Mouse (Mus musculus) thymus, adult 2 months (tissue): ENCODE results near the gene Pla2g2e. TPM values are rescaled to one million over a fixed set of nuclear protein-coding genes. Genes with fewer than 3 reads are reported as not detected.
"Not testable (repeated sequence)": the region's sequence is repeated elsewhere in the genome, so short reads cannot be mapped to it uniquely, and the experiment has no call there.

Experiments used
- DNase-seq: peaks from one replicate; pipeline ENCODE4 v3.0.0; 2021
- H3K27ac ChIP-seq: fragments of 200-500 bp; 2 replicates; pipeline ENCODE4 v1.5.1; 2012; ENCODE audit warnings: low read length, control low read depth; ENCODE audit not compliant: control insufficient read depth, insufficient read depth
- H3K27me3 ChIP-seq: fragments of 200-500 bp; 2 replicates; pipeline ENCODE4 v1.6.1; 2012; ENCODE audit warnings: mild to moderate bottlenecking, low read length, moderate library complexity, mixed read lengths; ENCODE audit not compliant: control insufficient read depth, insufficient read depth
- H3K36me3 ChIP-seq: fragments of 200-500 bp; 2 replicates; pipeline ENCODE4 v1.6.1; 2012; ENCODE audit warnings: mild to moderate bottlenecking, low read length, moderate library complexity; ENCODE audit not compliant: control insufficient read depth, insufficient read depth
- H3K4me1 ChIP-seq: fragments of 200-500 bp; replicated peaks from 2 replicates; pipeline ENCODE4 v1.6.1; 2012; ENCODE audit warnings: low read length; ENCODE audit not compliant: control insufficient read depth, insufficient read depth
- H3K4me3 ChIP-seq: fragments of 200-500 bp; 2 replicates; pipeline ENCODE4 v1.5.1; 2012; ENCODE audit warnings: mild to moderate bottlenecking, low read length, control low read depth, moderate library complexity; ENCODE audit not compliant: control insufficient read depth, insufficient read depth
- CTCF ChIP-seq: fragments of 200-500 bp; IDR thresholded peaks from 2 replicates; pipeline ENCODE4 v1.5.1; 2012; ENCODE audit warnings: mild to moderate bottlenecking, control low read depth, low read length, moderate library complexity, borderline replicate concordance; ENCODE audit not compliant: control insufficient read depth, poor library complexity, insufficient read depth; ENCODE audit errors: extremely low read depth
- POLR2A ChIP-seq: fragments of 200-500 bp; IDR thresholded peaks from 2 replicates; pipeline ENCODE4 v1.6.1; 2012; ENCODE audit warnings: mild to moderate bottlenecking, low read length, control low read depth, moderate library complexity; ENCODE audit not compliant: control insufficient read depth, poor library complexity, insufficient read depth; ENCODE audit errors: extremely low read depth
- WGBS: fragments of 180-500 bp; shearing (Covaris S2); methylation state at CpG from one replicate; pipeline ENCODE4 v1.1.7; 2018; 5-methylcytosine and 5-hydroxymethylcytosine counted together
- polyA plus RNA-seq: library from polyadenylated mRNA; depleted of rRNA; stranded (reverse); fragments of >200 nt; gene quantifications from 2 replicates; pipeline ENCODE4 v1.2.3, GENCODE M21; 2012

Pla2g2e gene
- polyA plus RNA-seq, 1 experiment, result 1.1 TPM

GRCm38 (mm10) chr4:138880811-138881584 is 3.3 kb downstream of the Pla2g2e start:
- no peaks in the 10 kb centered on the region for H3K4me1 ChIP-seq
- H3K27me3 ChIP-seq, result no peaks in the 10 kb centered on the region
- H3K4me3 ChIP-seq, result no peak overlapping the region
- TF ChIP-seq POLR2A, result no peak
- TF ChIP-seq CTCF, result no peak
- H3K27ac ChIP-seq, result no peak overlapping the region
- no peak for DNase-seq
- no peaks in the 10 kb centered on the region for H3K36me3 ChIP-seq
- 82% methylated on average over 7 of the region's 7 CpGs for WGBS

DNA sequence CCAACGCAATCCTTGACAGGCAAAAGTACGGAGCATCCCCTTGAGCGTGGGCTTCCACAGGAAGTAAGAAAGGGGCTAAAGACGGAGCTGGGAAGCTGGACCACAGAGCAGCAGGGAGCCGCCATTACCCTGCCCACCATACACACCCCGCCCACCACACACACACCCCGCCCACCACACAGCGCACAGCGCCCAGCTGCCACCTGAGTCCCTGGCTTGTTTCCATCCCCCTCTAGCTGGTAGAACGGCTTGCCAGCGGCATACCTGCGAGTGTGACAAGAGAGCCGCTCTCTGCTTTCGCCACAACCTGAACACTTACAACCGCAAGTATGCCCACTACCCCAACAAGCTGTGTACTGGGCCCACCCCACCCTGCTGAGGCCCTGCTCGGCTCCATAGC is 4.4 kb downstream of the Pla2g2e start:
- TF ChIP-seq POLR2A (no peak), CTCF (no peak)
- Histone ChIP-seq H3K4me1 (no peaks in the 10 kb centered on the region), H3K36me3 (no peaks in the 10 kb centered on the region), H3K27me3 (no peaks in the 10 kb centered on the region), H3K4me3 (no peak overlapping the region), H3K27ac (no peak overlapping the region)
- DNase-seq, result no peak
- WGBS, result 24% methylated on average over 16 of the region's 16 CpGs

GRCm38 (mm10) chr4:138884261-138884660 is 6.5 kb downstream of the Pla2g2e start:
- H3K4me1 ChIP-seq, result no peaks in the 10 kb centered on the region
- WGBS, result 2% methylated on average over 6 of the region's 6 CpGs
- DNase-seq, result peak; percentile 66
- no peak overlapping the region for H3K4me3 ChIP-seq
- H3K27me3 ChIP-seq, result no peaks in the 10 kb centered on the region
- TF ChIP-seq CTCF (no peak), POLR2A (no peak)
- no peaks in the 10 kb centered on the region for H3K36me3 ChIP-seq
- H3K27ac ChIP-seq, result no peak overlapping the region

DNA sequence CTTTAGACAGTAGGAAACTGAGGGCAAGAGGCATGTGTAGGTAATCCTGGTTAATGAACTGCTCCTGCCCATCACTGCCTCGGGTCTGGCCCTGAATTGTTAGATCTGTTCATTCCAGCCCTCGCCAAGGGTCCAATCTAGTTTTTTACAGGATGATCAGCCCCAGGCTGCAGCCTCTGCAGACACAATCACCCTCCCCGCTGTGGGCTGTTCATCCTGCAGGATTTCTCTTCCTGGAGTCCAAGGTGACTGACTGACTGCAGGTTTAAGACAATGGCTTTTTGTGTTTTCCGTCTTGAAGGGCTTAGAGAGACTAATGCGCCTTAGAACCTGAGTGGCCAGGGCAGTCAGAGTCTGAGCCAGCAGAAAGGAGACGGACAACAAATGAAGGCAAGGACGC is 11.4 kb downstream of the Pla2g2e start:
- 85% methylated on average over 7 of the region's 7 CpGs for WGBS
- Histone ChIP-seq H3K27ac (no peak overlapping the region), H3K27me3 (no peaks in the 10 kb centered on the region), H3K36me3 (no peaks in the 10 kb centered on the region), H3K4me1 (no peaks in the 10 kb centered on the region), H3K4me3 (no peak overlapping the region)
- DNase-seq, result no peak
- no peak for TF ChIP-seq POLR2A

- DNase-seq, result no peak
- Histone ChIP-seq H3K27ac (no peak overlapping the region), H3K4me1 (no peaks in the 10 kb centered on the region), H3K27me3 (no peaks in the 10 kb centered on the region), H3K36me3 (no peaks in the 10 kb centered on the region), H3K4me3 (no peak overlapping the region)
- TF ChIP-seq POLR2A, result no peak
- TF ChIP-seq CTCF, result no peak
- 91% methylated on average over 8 of the region's 8 CpGs for WGBS
These were observed 11.9 kb downstream of the Pla2g2e start for GRCm38 (mm10) chr4:138889635-138890034.

GRCm38 (mm10) chr4:138892655-138893054 is 14.9 kb downstream of the Pla2g2e start:
- TF ChIP-seq CTCF (no peak), POLR2A (no peak)
- Histone ChIP-seq H3K36me3 (peaks cover 11% of the 10 kb centered on the region), H3K4me1 (no peaks in the 10 kb centered on the region), H3K27ac (no peak overlapping the region), H3K27me3 (no peaks in the 10 kb centered on the region), H3K4me3 (no peak overlapping the region)
- no peak for DNase-seq
- 92% methylated on average over 6 of the region's 6 CpGs for WGBS

- H3K27ac ChIP-seq, H3K27me3 ChIP-seq, H3K4me3 ChIP-seq, H3K4me1 ChIP-seq, DNase-seq: not testable (repeated sequence)
- 97% methylated on average over 11 of the region's 11 CpGs for WGBS
- H3K36me3 ChIP-seq, result peaks cover 15% of the 10 kb centered on the region
These were observed 16.0 kb downstream of the Pla2g2e start for GRCm38 (mm10) chr4:138893789-138894188.
